Mouse (Mus musculus) urinary bladder, postnatal 10 days (tissue): ENCODE measurements around the gene Arhgef11.
"Not testable (repeated sequence)": the region's sequence is repeated elsewhere in the genome, so short reads cannot be mapped to it uniquely, and the experiment has no call there.

Experiments
- DNase-seq: peaks from one replicate; pipeline ENCODE4 v3.0.0; 2022; ENCODE audit warnings: low spot score

Gene Arhgef11

GRCm38 (mm10) chr3:87616957-87617810 lies at the start of gene Arhgef11:
TSS of gene Arhgef11 (plus strand) at chr3:87617559.
- DNase-seq = peak; percentile 27

- no peak for DNase-seq
These were observed 48.7 kb upstream of the Arhgef11 start for GRCm38 (mm10) chr3:87568681-87569080.

- no peak for DNase-seq
These were observed 41.6 kb upstream of the Arhgef11 start for GRCm38 (mm10) chr3:87575766-87576165.

GRCm38 (mm10) chr3:87582259-87582658 lies 35.1 kb upstream of the Arhgef11 start:
- no peak for DNase-seq

- DNase-seq = no peak
These were observed 23.6 kb upstream of the Arhgef11 start for GRCm38 (mm10) chr3:87593793-87594192.

- DNase-seq = not testable (repeated sequence)
These were observed 22.0 kb upstream of the Arhgef11 start for GRCm38 (mm10) chr3:87595328-87595727.

- not testable (repeated sequence) for DNase-seq
These were observed 16.3 kb upstream of the Arhgef11 start for GRCm38 (mm10) chr3:87601077-87601476.

GRCm38 (mm10) chr3:87616354-87616753 lies 1.0 kb upstream of the Arhgef11 start:
- no peak for DNase-seq

- no peak for DNase-seq
These were observed 412 bp downstream of the Arhgef11 start for GRCm38 (mm10) chr3:87617811-87618130.

- no peak for DNase-seq
These were observed 881 bp downstream of the Arhgef11 start for GRCm38 (mm10) chr3:87618240-87618639.

GRCm38 (mm10) chr3:87618981-87619710 lies 1.8 kb downstream of the Arhgef11 start:
- DNase-seq = no peak

- no peak for DNase-seq
These were observed 3.0 kb downstream of the Arhgef11 start for GRCm38 (mm10) chr3:87620218-87620891.

- DNase-seq = no peak
These were observed 7.5 kb downstream of the Arhgef11 start for GRCm38 (mm10) chr3:87624899-87625298.

GRCm38 (mm10) chr3:87630899-87631298 lies 13.5 kb downstream of the Arhgef11 start:
- no peak for DNase-seq

GRCm38 (mm10) chr3:87631408-87631807 lies 14.0 kb downstream of the Arhgef11 start:
- no peak for DNase-seq

- no peak for DNase-seq
These were observed 18.2 kb downstream of the Arhgef11 start for GRCm38 (mm10) chr3:87635514-87635913.

GRCm38 (mm10) chr3:87643453-87643852 lies 26.1 kb downstream of the Arhgef11 start:
- no peak for DNase-seq

- DNase-seq = no peak
These were observed 28.8 kb downstream of the Arhgef11 start for GRCm38 (mm10) chr3:87646174-87646573.

- no peak for DNase-seq
These were observed 31.7 kb downstream of the Arhgef11 start for GRCm38 (mm10) chr3:87649063-87649462.

GRCm38 (mm10) chr3:87658348-87658747 lies 41.0 kb downstream of the Arhgef11 start:
- no peak for DNase-seq

- no peak for DNase-seq
These were observed 42.5 kb downstream of the Arhgef11 start for GRCm38 (mm10) chr3:87659692-87660429.

GRCm38 (mm10) chr3:87660479-87660878 lies 43.1 kb downstream of the Arhgef11 start:
- DNase-seq = no peak
